Mouse (Mus musculus) lung, embryonic 16.5 days (tissue): Measurements from ENCODE around the gene AI413582. TPM values are rescaled to one million over a fixed set of nuclear protein-coding genes. Genes with fewer than 3 reads are reported as not detected.

Experiments
- ATAC-seq: fragments of 200-750 bp; cut with Nextera tagmentation; 2 replicates; pipeline ENCODE4 v1.8.0; 2017; ENCODE audit warnings: low read depth, mild to moderate bottlenecking, moderate library complexity
- H3K27ac ChIP-seq: fragments of 300-500 bp; sonication (generic); 2 replicates; pipeline ENCODE4 v1.5.1; 2014; ENCODE audit warnings: mild to moderate bottlenecking, control low read depth, low read length
- H3K27me3 ChIP-seq: fragments of 300-500 bp; sonication (generic); 2 replicates; pipeline ENCODE4 v1.6.1; 2014; ENCODE audit warnings: low read depth, low read length, mixed read lengths; ENCODE audit not compliant: control insufficient read depth, insufficient read depth
- H3K36me3 ChIP-seq: fragments of 300-500 bp; sonication (generic); 2 replicates; pipeline ENCODE4 v1.6.1; 2014; ENCODE audit warnings: low read length; ENCODE audit not compliant: control insufficient read depth, insufficient read depth
- H3K4me1 ChIP-seq: fragments of 300-500 bp; sonication (generic); replicated peaks from 2 replicates; pipeline ENCODE4 v1.6.1; 2014; ENCODE audit warnings: low read length, mixed read lengths; ENCODE audit not compliant: control insufficient read depth, insufficient read depth
- H3K4me2 ChIP-seq: fragments of 300-500 bp; sonication (generic); 2 replicates; pipeline ENCODE4 v1.6.1; 2014; ENCODE audit warnings: low read depth, low read length, control low read depth
- H3K4me3 ChIP-seq: fragments of 300-500 bp; sonication (generic); 2 replicates; pipeline ENCODE4 v1.5.1; 2014; ENCODE audit warnings: mild to moderate bottlenecking, low read length, control low read depth
- H3K9ac ChIP-seq: fragments of 300-500 bp; sonication (generic); 2 replicates; pipeline ENCODE4 v1.6.1; 2014; ENCODE audit warnings: low read length, control low read depth
- H3K9me3 ChIP-seq: fragments of 300-500 bp; sonication (generic); 2 replicates; pipeline ENCODE4 v1.6.1; 2016; ENCODE audit warnings: low read length; ENCODE audit not compliant: control insufficient read depth
- WGBS: fragments of 180-500 bp; shearing (Covaris S2); extraction: QIAGEN DNeasy Blood & Tissue Kit; methylation state at CpG from one replicate; pipeline ENCODE4 v1.1.7; 2014; 5-methylcytosine and 5-hydroxymethylcytosine counted together
- polyA plus RNA-seq: library from polyadenylated mRNA; unstranded; fragments of >200 nt; fragmentation: Nextera tagmentation; extraction: Ambion mirVana; gene quantifications from 2 replicates; pipeline ENCODE4 v1.2.1, GENCODE M21; 2015

The AI413582 gene
- polyA plus RNA-seq, 1 experiment from 2014 or later, result 17.6 TPM

DNA sequence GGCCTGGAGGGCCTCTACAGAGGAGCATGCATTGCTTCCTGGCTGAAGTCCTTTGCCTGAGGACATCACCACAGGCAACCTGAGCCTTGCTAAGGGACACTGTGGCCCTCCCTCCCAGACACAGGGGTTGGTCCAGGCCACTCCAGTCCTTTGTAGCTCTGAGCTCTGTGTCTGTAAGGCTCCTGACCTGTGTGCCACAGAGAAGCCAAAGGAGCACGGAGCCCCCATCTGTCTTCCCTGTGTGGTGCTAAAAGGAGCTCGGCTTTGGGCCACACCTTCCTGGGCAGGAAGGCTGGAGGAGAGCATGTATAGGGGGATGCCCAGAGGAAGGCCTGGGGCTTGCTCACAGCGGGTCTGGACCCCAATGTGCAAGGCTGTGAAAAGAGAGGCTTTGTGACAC lies 23.6 kb downstream of the AI413582 start:
- H3K9ac ChIP-seq, result peak overlapping the region; percentile 28; the same call in 1 of the 2 replicates
- H3K4me3 ChIP-seq, result no peak overlapping the region
- no peaks in the 10 kb centered on the region for H3K9me3 ChIP-seq
- H3K4me2 ChIP-seq, result no peak overlapping the region
- no peaks in the 10 kb centered on the region for H3K4me1 ChIP-seq
- ATAC-seq, result no peak
- WGBS, result 74% methylated on average over 3 of the region's 3 CpGs
- no peaks in the 10 kb centered on the region for H3K36me3 ChIP-seq
- H3K27me3 ChIP-seq, result no peaks in the 10 kb centered on the region
- no peak overlapping the region for H3K27ac ChIP-seq

DNA sequence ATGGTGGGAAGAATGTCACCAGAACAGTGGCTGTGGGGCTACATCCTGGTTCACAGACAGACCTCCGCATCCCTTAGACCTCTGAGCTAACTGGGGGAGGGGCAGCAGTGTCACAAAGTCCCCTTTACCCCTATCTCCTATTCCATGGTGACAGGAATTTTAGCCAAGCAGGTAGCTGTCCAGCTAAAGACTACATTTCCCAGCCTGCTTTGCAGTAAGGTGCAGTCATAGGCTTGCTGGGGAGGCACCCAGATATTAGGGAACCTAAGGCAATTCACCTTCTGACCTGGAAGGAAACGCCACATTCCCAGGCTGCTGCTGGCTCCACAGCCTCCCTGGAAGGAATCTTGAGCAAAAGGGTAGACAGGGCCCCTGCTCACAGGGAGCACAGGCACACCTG lies 24.3 kb downstream of the AI413582 start:
- Histone ChIP-seq H3K36me3 (no peaks in the 10 kb centered on the region), H3K27ac (no peak overlapping the region), H3K9me3 (no peaks in the 10 kb centered on the region), H3K4me2 (no peak overlapping the region), H3K9ac (no peak overlapping the region), H3K27me3 (no peaks in the 10 kb centered on the region), H3K4me3 (no peak overlapping the region), H3K4me1 (no peaks in the 10 kb centered on the region)
- WGBS, result 52% methylated on average over 2 of the region's 2 CpGs
- no peak for ATAC-seq

GRCm38 (mm10) chr17:27534718-27535117 lies 30.8 kb downstream of the AI413582 start:
- no peak overlapping the region for H3K27ac ChIP-seq
- no peaks in the 10 kb centered on the region for H3K9me3 ChIP-seq
- WGBS, result 4% methylated on average over 10 of the region's 10 CpGs
- ATAC-seq, result peak; percentile 75; the same call in 1 of the 2 replicates
- H3K4me2 ChIP-seq, result no peak overlapping the region
- H3K9ac ChIP-seq, result 0 out of 2 replicates have a peak overlapping the region, but pooled peaks have one; percentile 6
- no peaks in the 10 kb centered on the region for H3K36me3 ChIP-seq
- H3K27me3 ChIP-seq, result no peaks in the 10 kb centered on the region
- no peak overlapping the region for H3K4me3 ChIP-seq
- H3K4me1 ChIP-seq, result no peaks in the 10 kb centered on the region; the same call in 1 of the 2 replicates

DNA sequence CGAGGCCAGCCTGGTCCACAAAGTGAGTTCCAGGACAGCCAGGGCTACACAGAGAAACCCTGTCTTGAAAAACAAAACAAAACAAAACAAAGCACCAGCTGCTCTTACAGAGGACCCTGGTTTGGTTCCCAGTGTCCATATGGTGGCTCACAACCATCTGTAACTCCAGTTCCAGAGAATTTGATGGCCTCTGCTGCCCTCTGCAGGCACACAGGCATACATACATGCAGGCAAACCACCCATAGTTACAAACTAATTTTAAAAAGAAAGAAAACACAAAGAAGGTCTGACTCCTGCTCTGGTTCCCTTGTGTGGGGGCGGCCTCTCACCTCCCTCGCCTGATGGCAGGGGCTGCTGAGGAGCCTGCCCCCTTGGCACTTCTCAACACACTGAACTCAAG lies 32.2 kb downstream of the AI413582 start:
- H3K27ac ChIP-seq, result no peak overlapping the region
- no peak overlapping the region for H3K4me2 ChIP-seq
- 81% methylated on average over 3 of the region's 3 CpGs for WGBS
- no peak for ATAC-seq
- no peaks in the 10 kb centered on the region; the same call in 1 of the 2 replicates for H3K4me1 ChIP-seq
- H3K9me3 ChIP-seq, result no peaks in the 10 kb centered on the region
- H3K9ac ChIP-seq, result no peak overlapping the region
- no peak overlapping the region for H3K4me3 ChIP-seq
- H3K27me3 ChIP-seq, result no peaks in the 10 kb centered on the region
- H3K36me3 ChIP-seq, result no peaks in the 10 kb centered on the region

GRCm38 (mm10) chr17:27532095-27532494 lies 33.5 kb downstream of the AI413582 start:
- H3K4me2 ChIP-seq, result no peak overlapping the region
- 83% methylated on average over 8 of the region's 8 CpGs for WGBS
- no peaks in the 10 kb centered on the region; the same call in 1 of the 2 replicates for H3K4me1 ChIP-seq
- H3K27me3 ChIP-seq, result no peaks in the 10 kb centered on the region
- no peak overlapping the region for H3K9ac ChIP-seq
- H3K36me3 ChIP-seq, result no peaks in the 10 kb centered on the region
- H3K9me3 ChIP-seq, result no peaks in the 10 kb centered on the region
- no peak overlapping the region for H3K27ac ChIP-seq
- no peak for ATAC-seq
- H3K4me3 ChIP-seq, result no peak overlapping the region

DNA sequence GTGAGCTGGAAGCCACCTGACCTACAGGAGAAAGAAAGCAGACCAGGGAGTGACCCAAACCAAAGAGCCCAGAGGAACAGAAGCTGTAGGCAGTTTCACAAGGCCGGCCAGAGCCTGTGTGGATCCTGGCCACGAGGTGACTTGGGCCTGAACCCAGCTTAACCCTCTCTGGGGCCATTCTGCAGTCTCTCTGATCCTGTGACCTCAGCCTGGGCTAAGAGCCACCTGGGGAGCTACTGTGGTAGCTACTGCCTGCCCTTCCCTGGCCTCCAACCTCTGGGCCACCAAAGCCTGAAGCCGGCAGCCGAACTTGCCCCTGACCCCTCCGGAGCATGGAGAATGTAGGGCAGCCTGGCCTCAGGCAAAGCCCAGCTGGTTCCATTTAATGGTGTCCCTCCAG lies 36.8 kb downstream of the AI413582 start:
- no peaks in the 10 kb centered on the region for H3K4me1 ChIP-seq
- no peak overlapping the region for H3K4me3 ChIP-seq
- no peak for ATAC-seq
- no peak overlapping the region for H3K27ac ChIP-seq
- 65% methylated on average over 5 of the region's 5 CpGs for WGBS
- no peaks in the 10 kb centered on the region for H3K9me3 ChIP-seq
- H3K36me3 ChIP-seq, result no peaks in the 10 kb centered on the region
- H3K9ac ChIP-seq, result no peak overlapping the region
- no peaks in the 10 kb centered on the region for H3K27me3 ChIP-seq
- H3K4me2 ChIP-seq, result no peak overlapping the region

DNA sequence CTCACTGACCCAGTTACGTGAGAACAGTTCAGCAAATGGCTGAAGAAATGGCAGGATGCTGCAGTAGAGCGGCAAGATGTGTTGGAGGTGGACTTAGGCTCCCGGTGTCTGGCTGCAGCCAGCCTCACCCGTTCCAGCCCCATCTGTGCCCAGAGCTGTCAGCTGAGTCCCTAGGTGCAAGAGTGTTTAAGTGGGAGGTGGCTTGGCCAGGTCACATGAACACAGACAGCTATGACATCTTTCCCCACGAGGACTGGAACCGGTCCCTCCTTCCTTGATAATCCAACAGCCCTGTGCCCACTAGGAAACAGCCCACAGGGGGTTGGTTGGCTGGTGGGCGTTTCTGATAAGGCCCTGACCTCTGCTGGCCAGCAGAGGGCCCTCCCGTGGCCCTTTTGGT lies 37.5 kb downstream of the AI413582 start:
- Histone ChIP-seq H3K4me1 (no peaks in the 10 kb centered on the region), H3K9me3 (no peaks in the 10 kb centered on the region), H3K4me2 (no peak overlapping the region), H3K36me3 (no peaks in the 10 kb centered on the region), H3K27me3 (no peaks in the 10 kb centered on the region), H3K27ac (no peak overlapping the region), H3K9ac (no peak overlapping the region), H3K4me3 (no peak overlapping the region)
- ATAC-seq, result no peak
- WGBS, result 53% methylated on average over 8 of the region's 8 CpGs

GRCm38 (mm10) chr17:27527188-27527587 lies 38.4 kb downstream of the AI413582 start:
- no peak for ATAC-seq
- H3K36me3 ChIP-seq, result no peaks in the 10 kb centered on the region
- no peaks in the 10 kb centered on the region for H3K9me3 ChIP-seq
- no peak overlapping the region for H3K9ac ChIP-seq
- H3K4me1 ChIP-seq, result no peaks in the 10 kb centered on the region
- H3K27me3 ChIP-seq, result no peaks in the 10 kb centered on the region
- H3K4me2 ChIP-seq, result no peak overlapping the region
- H3K27ac ChIP-seq, result no peak overlapping the region
- H3K4me3 ChIP-seq, result no peak overlapping the region
- WGBS, result 55% methylated on average over 6 of the region's 6 CpGs

GRCm38 (mm10) chr17:27523121-27523520 lies 42.4 kb downstream of the AI413582 start:
- WGBS, result 54% methylated on average over 7 of the region's 7 CpGs
- no peak overlapping the region for H3K4me2 ChIP-seq
- no peaks in the 10 kb centered on the region for H3K4me1 ChIP-seq
- H3K9me3 ChIP-seq, result no peaks in the 10 kb centered on the region
- H3K36me3 ChIP-seq, result no peaks in the 10 kb centered on the region
- no peak for ATAC-seq
- peaks cover 29% of the 10 kb centered on the region for H3K27me3 ChIP-seq
- no peak overlapping the region for H3K4me3 ChIP-seq
- no peak overlapping the region for H3K27ac ChIP-seq
- no peak overlapping the region for H3K9ac ChIP-seq

DNA sequence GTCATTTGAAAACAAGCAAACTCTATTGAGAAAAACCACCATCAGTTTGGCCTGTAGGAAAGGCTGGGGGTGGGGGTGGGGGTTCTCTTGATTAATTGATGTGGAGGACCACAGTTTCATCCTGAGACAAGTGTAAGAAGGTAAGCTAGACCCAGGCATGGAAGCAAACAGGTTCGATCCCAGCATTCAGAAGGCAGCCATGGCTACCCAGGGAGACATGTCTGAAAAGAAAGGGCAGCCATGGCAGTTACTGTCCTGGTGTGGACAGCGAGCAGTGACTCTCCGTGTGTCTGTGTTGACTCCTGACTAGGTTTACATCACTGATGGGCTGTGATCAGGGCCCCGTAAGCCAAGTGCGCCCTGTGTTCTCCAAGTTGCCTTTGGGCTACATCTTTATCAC lies 44.3 kb downstream of the AI413582 start, which contains the start of gene Grm4:
TSS of gene Grm4 (minus strand) at position 101 of the 400 bp plus-strand sequence.
- H3K9me3 ChIP-seq, result no peaks in the 10 kb centered on the region
- WGBS, result 74% methylated on average over 5 of the region's 5 CpGs
- no peak within 1 kb of the TSS for H3K9ac ChIP-seq
- no peak within 1 kb of the TSS for H3K27ac ChIP-seq
- ATAC-seq, result no peak
- peaks cover 33% of the 10 kb centered on the region for H3K27me3 ChIP-seq
- H3K4me2 ChIP-seq, result no peak within 1 kb of the TSS
- no peak within 1 kb of the TSS for H3K4me3 ChIP-seq
- H3K36me3 ChIP-seq, result no peaks in the 10 kb centered on the region
- H3K4me1 ChIP-seq, result no peaks in the 10 kb centered on the region
